Mouse (Mus musculus) CD4-positive helper T cell, adult 2 months (primary cell): ENCODE results near the gene Ankrd49.

Experiments used
- DNase-seq: peaks from one replicate; pipeline ENCODE4 v3.0.0-alpha.2; 2012; ENCODE audit warnings: low read depth, missing footprints, low spot score

The Ankrd49 gene

DNA sequence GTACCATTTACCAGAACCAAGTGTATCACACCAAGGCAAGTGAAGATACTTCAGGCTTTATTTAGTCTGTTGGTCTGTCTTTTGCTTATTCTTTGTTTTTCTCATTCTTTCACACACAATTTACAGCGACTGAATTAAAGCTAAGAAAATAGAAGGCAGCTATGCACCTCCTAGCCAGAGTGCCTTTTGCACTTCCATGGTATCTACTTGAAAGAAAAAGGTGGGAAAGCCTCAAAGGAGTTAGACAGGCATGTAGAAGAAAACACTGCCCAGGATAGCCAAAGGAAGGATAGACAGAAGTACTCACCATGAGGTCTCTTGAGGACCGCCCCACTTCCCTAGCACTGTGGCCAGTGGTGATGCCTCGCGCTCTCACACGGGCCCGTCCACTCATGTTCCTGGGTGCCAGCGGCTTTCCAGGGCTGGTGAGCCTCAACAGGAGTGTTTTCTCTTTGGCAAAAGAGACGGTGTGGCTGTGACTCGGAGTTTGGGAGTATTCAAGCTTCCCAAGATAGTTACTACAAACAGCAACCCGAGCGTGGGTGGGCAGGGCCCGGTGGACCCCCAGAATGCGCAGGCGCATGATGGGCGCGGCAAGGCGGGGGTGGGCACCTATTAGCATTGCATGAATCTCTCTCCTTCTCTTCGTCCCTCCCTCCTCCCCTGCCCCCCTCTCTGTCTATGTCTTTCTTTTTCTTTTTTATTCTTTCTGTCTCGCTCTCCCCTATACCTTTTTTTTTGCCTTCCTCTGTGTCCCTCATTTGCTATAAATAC is 44.3 kb downstream of the Ankrd49 start, which contains the start of gene Piwil4:
Gene Piwil4 (minus strand): TSS at position 583 of the 774 bp plus-strand sequence.
- DNase-seq = no peak

- no peak for DNase-seq
Measured at GRCm38 (mm10) chr9:14739498-14740150, 45.0 kb downstream of the Ankrd49 start.

DNA sequence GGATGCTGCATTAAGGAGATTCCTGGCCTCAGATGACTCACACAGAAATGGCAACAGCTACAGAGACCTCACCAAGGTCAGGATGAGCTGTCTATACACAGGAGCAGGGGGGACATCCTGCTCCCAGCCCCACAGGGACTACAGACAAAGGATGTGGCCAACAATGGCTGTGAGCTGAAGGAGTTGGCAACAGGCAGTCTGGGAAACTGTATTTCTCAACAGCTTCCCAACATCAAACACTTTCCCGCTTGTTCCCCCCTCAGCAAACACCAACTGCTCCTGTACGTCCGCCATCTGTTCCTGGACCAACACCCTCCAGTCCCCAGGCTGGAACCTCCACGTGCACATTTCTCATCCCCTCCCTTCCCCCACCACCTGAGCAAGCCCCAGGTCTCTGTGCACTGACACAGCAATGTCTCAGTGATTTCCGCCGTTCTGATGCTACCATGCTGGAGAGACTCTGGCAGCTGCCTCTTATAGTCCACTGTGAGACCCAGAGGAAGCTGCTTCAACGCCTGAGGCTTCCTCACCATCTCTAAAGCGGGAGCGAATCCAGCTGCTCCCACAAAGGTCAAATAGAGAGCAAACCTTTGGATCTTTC is 53.6 kb downstream of the Ankrd49 start:
- DNase-seq = no peak
